Mouse (Mus musculus) CD4-positive, CD25-positive, alpha-beta regulatory T cell, adult 2 months (primary cell): ENCODE measurements at regions not wholly inside any gene's neighbourhood (a gene's known extent, or its start where the extent isn't known, plus 50 kb on each side); places are given as distances from the start of the nearest gene placed in this dataset.

Source experiments
- DNase-seq: peaks from one replicate; pipeline ENCODE4 v3.0.0-alpha.2; 2012; ENCODE audit warnings: low read depth, low spot score

GRCm38 (mm10) chr2:61100854-61101253 lies 137.9 kb upstream of the Rbms1 start:
- no peak for DNase-seq

DNA sequence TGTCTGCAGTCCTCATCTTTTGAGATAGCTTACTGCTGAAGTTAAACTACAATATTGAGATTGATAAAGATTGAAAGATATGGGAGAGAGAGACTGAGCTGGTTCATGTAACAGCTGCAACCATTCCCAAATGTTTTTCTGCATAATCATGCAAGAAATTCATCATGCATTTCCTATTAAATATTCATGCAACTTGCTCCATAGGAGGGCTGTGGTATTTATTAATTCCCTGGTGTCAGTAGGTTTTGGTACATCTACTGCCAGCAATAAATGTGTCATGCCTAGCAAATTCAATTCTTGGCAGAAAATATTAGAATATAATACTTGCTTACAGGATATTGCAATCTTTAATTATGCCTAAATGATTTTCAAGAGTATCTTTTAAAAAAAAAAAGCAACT lies 125.5 kb upstream of the Rbms1 start:
- no peak for DNase-seq

GRCm38 (mm10) chr2:61084835-61085234 lies 121.8 kb upstream of the Rbms1 start:
- peak; percentile 22 for DNase-seq

DNA sequence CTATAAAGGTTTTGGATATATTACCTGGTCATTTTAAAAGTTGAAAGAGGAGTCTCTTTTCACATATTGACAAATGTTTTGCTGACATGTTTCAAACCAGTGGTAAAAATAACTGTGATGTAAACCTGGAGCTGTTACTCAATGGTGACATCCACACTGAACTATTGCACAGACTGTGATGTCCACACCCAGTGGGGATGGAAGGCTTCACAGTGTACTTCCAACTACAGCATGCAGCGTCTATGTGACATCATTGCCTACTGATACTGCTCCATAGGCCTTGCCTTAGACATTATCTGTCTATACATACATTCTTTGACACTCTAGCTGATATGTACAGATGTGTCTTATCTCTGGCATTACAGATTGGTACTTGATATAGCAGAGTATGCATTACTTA lies 120.1 kb upstream of the Rbms1 start:
- DNase-seq = no peak

DNA sequence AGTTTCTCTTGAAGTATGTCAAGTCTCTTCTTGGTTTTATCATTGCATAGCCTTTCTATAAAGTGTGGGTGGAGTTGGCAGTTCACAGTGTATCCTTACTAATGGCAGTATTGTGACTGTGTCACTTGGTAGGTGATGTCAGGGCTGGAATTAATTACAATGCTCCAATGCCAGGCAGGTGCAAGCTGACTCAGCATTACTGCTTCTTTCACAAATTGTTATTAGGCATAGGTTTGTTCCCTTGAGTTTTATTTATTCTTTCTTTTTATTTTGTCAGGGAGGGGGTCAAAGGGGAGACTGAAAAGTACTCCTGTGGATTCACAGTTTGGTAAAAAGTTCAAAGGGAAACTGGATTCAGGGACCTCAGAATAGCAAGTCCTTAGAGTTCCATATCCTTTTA lies 119.6 kb upstream of the Rbms1 start:
- DNase-seq = no peak

DNA sequence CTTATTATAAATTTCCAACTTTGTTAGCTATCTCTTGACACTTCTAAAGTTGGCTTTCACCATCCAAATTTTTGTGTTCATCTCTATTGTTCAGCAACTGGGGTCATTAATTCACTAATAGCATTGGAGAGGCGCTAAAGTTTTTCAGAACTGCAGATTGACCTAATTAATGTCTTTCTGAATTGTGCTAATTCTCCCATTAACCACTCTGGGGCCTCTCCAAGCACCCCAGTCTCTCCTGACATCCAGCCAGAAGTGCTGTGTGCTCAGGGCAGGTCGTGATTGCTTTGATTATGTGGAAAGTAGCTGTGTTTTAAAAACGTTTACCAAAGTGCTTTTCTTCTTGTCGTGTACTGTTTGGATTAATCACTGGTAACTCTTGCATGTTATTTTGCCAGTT lies 117.0 kb upstream of the Rbms1 start:
- no peak for DNase-seq

- no peak for DNase-seq
Measured at GRCm38 (mm10) chr2:61071025-61071424, 108.0 kb upstream of the Rbms1 start.

GRCm38 (mm10) chr2:61067877-61068276 lies 104.9 kb upstream of the Rbms1 start:
- no peak for DNase-seq

- no peak for DNase-seq
Measured at GRCm38 (mm10) chr2:61062125-61062524, 99.1 kb upstream of the Rbms1 start.

GRCm38 (mm10) chr2:61060906-61061305 lies 97.9 kb upstream of the Rbms1 start:
- no peak for DNase-seq

GRCm38 (mm10) chr2:61058545-61059235 lies 95.7 kb upstream of the Rbms1 start:
- DNase-seq = no peak

- peak; percentile 57 for DNase-seq
Measured at GRCm38 (mm10) chr2:61052296-61052695, 89.3 kb upstream of the Rbms1 start.

GRCm38 (mm10) chr2:61051808-61052207 lies 88.8 kb upstream of the Rbms1 start:
- DNase-seq = peak; percentile 45

DNA sequence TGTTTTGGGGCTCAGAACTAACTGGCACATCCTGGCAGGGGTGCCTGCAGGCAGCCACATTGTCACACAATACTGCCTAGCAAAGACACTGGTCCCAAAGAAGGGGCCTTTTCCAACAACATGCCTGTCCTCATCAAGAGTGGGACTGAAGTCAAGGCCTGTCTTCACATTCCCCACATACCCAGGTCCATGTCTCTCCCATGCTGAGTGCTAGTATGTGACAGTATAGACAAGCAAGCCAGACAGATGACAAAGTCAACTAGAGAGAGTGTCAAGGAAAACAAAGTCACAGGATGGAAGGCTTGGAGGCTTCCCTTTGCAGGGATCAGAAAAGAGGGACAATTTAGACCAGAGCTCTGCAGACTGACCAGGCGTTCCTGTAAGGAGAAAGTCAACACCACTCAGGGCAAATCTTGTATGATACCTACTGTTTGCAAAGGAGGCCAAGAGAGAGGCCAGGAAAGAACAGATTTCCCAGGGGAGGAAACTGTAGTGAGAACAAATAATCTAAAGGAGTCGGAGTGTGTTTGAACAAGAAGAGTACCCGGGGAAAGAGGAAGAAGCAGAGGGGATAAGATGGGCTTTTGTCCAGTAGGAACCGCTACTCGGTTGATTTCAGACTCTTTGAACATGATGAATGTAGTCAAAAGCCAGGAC lies 83.2 kb upstream of the Rbms1 start:
- DNase-seq = no peak

DNA sequence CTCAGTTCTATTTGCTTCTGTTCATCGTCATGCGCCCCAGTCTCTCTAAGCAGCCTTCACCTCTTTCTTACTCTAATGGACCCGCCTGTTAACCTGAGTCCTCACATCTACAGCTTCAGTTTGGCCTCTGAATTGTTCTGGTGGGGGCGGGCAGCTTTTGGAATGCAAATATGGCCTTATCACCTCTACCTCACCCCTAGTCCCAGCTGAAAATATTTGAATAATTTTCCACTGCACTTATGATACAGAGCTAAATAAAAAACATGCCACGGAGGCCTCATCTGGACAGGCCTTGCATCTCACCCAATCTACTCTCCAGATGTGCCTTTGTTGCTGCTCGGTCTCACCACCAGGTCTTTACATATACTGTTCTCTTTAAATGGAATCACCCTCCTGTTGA lies 82.5 kb upstream of the Rbms1 start:
- no peak for DNase-seq

GRCm38 (mm10) chr2:61032920-61033319 lies 69.9 kb upstream of the Rbms1 start:
- no peak for DNase-seq

DNA sequence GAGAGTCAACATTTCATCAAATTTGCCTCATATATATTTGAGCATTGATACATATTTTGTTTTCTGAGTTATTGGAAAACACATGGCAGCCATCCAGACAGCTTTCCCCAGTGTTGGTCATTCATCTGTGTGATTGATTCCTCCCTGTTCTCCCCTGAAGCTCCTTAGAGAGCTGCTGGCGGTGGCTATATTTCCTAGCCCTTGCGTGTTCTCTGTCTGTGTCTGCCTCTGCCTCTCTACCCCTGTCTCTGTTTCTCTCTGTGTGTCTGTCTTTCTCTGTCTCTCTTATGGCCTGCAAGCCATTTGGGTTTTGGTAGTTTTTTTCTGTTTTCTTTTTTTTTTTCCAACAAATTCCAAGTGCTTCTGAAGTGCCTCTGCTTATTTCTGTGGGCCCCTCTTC lies 66.7 kb upstream of the Rbms1 start:
- DNase-seq = no peak

DNA sequence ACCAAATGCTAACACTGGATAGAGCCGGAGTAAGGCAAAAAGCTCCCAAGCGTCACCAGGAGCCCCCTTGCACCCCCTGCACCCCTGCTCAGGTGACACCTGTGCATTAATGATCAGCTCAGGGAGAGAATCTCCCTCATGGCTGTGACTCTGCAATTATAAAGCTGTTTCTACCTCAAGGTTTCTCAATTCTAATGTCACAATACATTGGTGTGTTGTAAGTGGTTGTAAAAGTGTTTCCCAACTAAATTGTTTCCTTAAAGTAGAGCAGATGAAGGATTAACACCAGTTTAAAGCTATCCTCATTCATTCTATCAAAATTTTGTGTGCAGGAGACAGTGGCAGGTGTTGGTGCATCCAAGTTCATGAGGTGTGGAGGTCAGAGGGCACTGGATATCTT lies 65.6 kb upstream of the Rbms1 start:
- no peak for DNase-seq

DNA sequence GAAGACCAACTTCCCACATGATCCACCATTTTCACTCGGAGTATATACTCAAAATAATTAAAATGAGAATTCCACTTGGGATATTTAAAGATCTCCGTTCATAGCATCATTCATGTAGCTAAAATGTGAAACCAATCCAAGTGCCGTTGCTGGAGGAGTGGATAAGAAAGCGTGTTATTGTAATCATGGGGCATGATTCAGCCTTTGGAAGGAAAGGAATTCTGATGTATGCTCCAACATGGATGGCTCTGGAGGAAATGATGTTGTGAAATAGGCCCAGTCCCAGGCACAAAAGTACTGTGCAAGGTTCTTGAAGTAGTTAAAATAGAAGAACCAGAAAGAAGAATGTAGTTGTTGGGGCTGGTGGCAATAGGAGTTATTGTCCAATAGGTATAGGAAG lies 64.7 kb upstream of the Rbms1 start:
- no peak for DNase-seq

GRCm38 (mm10) chr2:61022411-61022810 lies 59.4 kb upstream of the Rbms1 start:
- DNase-seq = no peak

- no peak for DNase-seq
Measured at GRCm38 (mm10) chr2:61020791-61021190, 57.8 kb upstream of the Rbms1 start.

DNA sequence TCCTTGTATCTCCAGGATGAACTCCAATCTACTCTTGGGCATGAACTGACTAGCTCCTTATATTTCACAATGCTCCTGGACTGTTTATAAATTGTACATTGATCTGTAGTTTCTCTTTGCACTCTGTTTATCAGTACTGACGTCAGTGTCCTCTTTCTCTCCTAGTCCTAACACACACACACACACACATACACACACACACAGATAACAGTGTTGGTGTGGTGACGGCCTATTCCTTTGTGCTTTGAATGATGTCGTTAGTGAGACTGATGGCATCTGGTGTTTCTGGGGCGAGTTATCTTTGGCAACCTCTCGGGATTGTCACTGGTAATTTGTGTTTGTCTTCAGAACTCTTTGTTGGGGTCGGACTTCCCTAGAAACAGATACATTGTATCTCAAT lies 50.0 kb upstream of the Rbms1 start:
- no peak for DNase-seq
